Mouse (Mus musculus) limb, embryonic 11.5 days (tissue): Measurements from ENCODE around the gene 6030452D12Rik. TPM values are rescaled to one million over a fixed set of nuclear protein-coding genes. Genes with fewer than 3 reads are reported as not detected.

Experiments
- ATAC-seq: fragments of 200-750 bp; cut with Nextera tagmentation; 2 replicates; pipeline ENCODE4 v1.8.0; 2017; ENCODE audit warnings: low read depth; ENCODE audit not compliant: insufficient number of reproducible peaks, low FRiP score, low TSS enrichment
- DNase-seq: peaks from one replicate; pipeline ENCODE4 v3.0.0-alpha.2; 2015; ENCODE audit warnings: low spot score
- H3K27ac ChIP-seq: fragments of 300-500 bp; sonication (generic); replicated peaks from 2 replicates; pipeline ENCODE4 v1.5.1; 2014; ENCODE audit warnings: low read depth, mild to moderate bottlenecking, low read length
- H3K27me3 ChIP-seq: fragments of 300-500 bp; sonication (generic); 2 replicates; pipeline ENCODE4 v1.6.1; 2014; ENCODE audit warnings: mild to moderate bottlenecking, low read length, mixed read lengths; ENCODE audit not compliant: control insufficient read depth, insufficient read depth
- H3K36me3 ChIP-seq: fragments of 300-500 bp; sonication (generic); 2 replicates; pipeline ENCODE4 v1.6.1; 2014; ENCODE audit warnings: mild to moderate bottlenecking, low read length, moderate library complexity, mixed read lengths; ENCODE audit not compliant: control insufficient read depth, insufficient read depth
- H3K4me1 ChIP-seq: fragments of 300-500 bp; sonication (generic); 2 replicates; pipeline ENCODE4 v1.6.1; 2014; ENCODE audit warnings: low read length, mixed read lengths; ENCODE audit not compliant: control insufficient read depth, insufficient read depth
- H3K4me2 ChIP-seq: fragments of 300-500 bp; sonication (generic); 2 replicates; pipeline ENCODE4 v1.6.1; 2014; ENCODE audit warnings: low read depth, mild to moderate bottlenecking, moderate library complexity; ENCODE audit not compliant: severe bottlenecking
- H3K4me3 ChIP-seq: fragments of 300-500 bp; sonication (generic); 2 replicates; pipeline ENCODE4 v1.5.1; 2014; ENCODE audit warnings: low read depth, low read length
- H3K9ac ChIP-seq: fragments of 300-500 bp; sonication (generic); 2 replicates; pipeline ENCODE4 v1.6.1; 2014; ENCODE audit warnings: mild to moderate bottlenecking, low read length
- H3K9me3 ChIP-seq: fragments of 300-500 bp; sonication (generic); 2 replicates; pipeline ENCODE4 v1.6.1; 2016; ENCODE audit warnings: low read length; ENCODE audit not compliant: control insufficient read depth
- WGBS: fragments of 180-500 bp; shearing (Covaris S2); extraction: QIAGEN DNeasy Blood & Tissue Kit; methylation state at CpG from one replicate; pipeline ENCODE4 v1.1.7; 2014; 5-methylcytosine and 5-hydroxymethylcytosine counted together
- polyA plus RNA-seq: library from polyadenylated mRNA; unstranded; fragments of >200 nt; fragmentation: Nextera tagmentation; extraction: Ambion mirVana; gene quantifications from 2 replicates; pipeline ENCODE4 v1.2.1, GENCODE M21; 2014

The 6030452D12Rik gene
- polyA plus RNA-seq, 1 experiment from 2014 or later = not detected

DNA sequence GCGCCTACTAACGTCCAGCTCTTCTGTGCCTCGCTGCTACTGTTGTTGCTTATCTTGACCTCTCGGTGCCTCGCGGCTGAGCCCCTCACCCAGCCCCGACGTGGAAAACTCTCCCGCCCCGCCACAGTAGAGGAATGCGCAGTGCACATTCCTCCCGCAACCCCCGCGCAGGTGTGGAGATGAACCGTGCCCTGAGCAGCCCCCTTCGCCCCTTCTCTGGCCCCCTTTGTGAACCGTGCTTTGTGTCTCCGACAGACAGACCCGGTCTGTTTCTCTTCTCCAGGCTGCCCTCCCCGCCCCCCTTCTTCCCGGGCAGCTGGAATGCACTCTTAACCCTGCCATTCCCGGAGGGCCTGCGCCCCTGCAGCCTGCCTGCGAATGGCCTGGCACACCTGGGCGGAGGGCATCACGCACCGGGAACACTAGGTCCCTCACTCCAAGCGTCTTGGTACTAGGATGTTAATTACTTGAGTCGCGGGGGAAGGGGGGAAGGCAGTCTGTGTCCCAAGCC, 11.3 kb downstream of the 6030452D12Rik start:
- H3K36me3 ChIP-seq = no peaks in the 10 kb centered on the region
- peak; percentile 59 for ATAC-seq

DNA sequence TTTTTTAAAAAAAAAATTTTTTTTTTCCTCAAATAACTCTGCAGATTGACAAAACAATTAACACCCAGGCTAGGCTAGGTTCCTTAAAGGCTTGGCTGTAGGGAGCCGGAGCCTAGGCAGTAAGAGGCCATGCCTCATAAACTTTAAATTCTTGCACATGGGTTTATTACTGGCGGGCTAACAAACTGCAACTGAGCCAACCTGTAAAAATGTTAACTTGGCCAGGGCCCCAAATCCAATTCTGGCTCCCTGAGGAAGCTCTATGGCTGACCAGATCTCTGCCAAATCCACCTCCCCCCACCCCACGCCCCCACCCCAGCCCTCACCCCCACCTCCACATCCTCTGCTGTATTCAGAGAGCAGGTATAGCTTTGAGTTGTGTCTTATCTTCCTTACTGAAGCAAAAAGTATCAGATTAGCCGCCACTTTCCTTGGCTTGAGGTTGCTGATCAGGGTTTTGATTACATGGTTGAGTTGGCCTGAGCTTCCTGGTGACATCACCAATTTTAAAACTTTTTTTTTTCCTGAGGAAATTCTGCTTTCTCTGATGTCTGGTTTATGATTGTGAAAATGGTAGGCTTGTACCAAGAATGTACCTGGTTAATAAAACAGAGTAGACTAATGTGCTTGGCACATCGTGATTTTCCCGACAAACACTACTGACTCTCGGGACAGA, 12.3 kb downstream of the 6030452D12Rik start:
- peak overlapping the region; percentile 91 for H3K27ac ChIP-seq

More for the DNA sequence above, 11.3 kb downstream of the 6030452D12Rik start:
- Histone ChIP-seq H3K9me3 (no peaks in the 10 kb centered on the region), H3K27ac (peak overlapping the region; percentile 91), H3K27me3 (0 out of 2 replicates have a peak, but pooled peaks cover 3% of the 10 kb centered on the region), H3K4me1 (peaks cover 34% of the 10 kb centered on the region), H3K9ac (peak overlapping the region; percentile 73), H3K4me2 (peak overlapping the region; percentile 68), H3K4me3 (peak overlapping the region; percentile 51)
- DNase-seq = peak; percentile 82
- WGBS = 1% methylated on average over 30 of the region's 30 CpGs

DNA sequence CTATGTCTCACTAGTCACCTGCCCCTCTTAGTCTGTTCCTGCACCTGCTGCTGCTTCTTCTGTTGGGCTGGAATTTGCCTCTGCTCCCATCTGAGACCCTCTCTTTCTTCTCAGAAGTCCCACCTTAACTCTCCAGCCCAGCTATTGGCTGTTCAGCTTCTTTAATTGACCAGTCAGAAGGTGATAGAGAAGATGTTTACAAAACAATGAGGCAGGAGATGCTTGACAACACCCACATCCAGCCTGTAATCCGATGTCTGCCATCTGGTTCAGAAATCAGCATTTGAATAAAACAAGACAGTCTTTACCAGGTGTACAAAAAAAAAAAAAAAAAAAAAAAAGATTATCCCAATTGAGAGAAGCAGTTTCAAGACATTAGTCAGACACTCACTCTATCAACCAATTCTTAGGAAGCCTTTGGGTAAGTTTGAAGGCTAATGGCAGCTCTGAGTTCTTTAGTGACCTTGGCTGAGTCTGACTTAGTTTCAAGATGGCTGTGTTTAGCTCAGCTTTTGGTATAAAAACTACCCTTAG, 15.7 kb downstream of the 6030452D12Rik start:
- Histone ChIP-seq H3K4me3 (no peak overlapping the region), H3K9ac (no peak overlapping the region), H3K27me3 (0 out of 2 replicates have a peak, but pooled peaks cover 1% of the 10 kb centered on the region), H3K4me2 (no peak overlapping the region), H3K9me3 (no peaks in the 10 kb centered on the region), H3K27ac (no peak overlapping the region), H3K36me3 (no peaks in the 10 kb centered on the region), H3K4me1 (peaks cover 20% of the 10 kb centered on the region)
- DNase-seq (no peak), ATAC-seq (no peak)
- WGBS = 20% methylated on average over 1 of the region's 1 CpGs

More for the DNA sequence above, 12.3 kb downstream of the 6030452D12Rik start:
- WGBS = 28% methylated on average over 7 of the region's 7 CpGs
- Histone ChIP-seq H3K9ac (peak overlapping the region; percentile 73; the same call in 1 of the 2 replicates), H3K4me2 (peak overlapping the region; percentile 68), H3K9me3 (no peaks in the 10 kb centered on the region), H3K4me1 (peaks cover 30% of the 10 kb centered on the region), H3K27me3 (0 out of 2 replicates have a peak, but pooled peaks cover 3% of the 10 kb centered on the region), H3K4me3 (peak overlapping the region; percentile 51), H3K36me3 (no peaks in the 10 kb centered on the region)
- no peak for DNase-seq
- ATAC-seq = no peak

DNA sequence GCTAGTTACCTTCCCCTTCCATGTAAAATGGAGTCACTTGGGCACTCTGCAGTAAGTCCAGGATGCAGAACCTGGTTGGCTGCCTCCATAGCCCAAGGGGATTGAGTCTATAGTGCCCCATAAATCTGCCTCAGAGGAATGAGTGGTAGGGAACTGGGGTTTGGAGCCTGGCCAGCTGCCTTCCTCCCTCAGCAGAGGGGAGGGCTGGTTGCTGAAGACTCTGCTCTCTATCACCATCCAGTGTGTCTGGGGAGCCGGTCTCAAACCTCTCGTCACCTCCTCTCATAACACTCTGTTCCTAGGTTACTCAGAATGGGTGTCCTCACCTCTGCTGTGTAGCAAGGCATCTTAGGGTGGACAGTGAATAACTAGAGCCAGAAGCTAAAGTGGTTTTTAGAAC, 16.3 kb downstream of the 6030452D12Rik start:
- ATAC-seq = peak; percentile 33; the same call in 1 of the 2 replicates
- H3K4me2 ChIP-seq = no peak overlapping the region
- H3K27ac ChIP-seq = no peak overlapping the region
- H3K4me1 ChIP-seq = peaks cover 20% of the 10 kb centered on the region
- no peaks in the 10 kb centered on the region for H3K36me3 ChIP-seq
- H3K9ac ChIP-seq = no peak overlapping the region
- no peak overlapping the region for H3K4me3 ChIP-seq
- DNase-seq = peak; percentile 48
- WGBS = 24% methylated on average over 2 of the region's 2 CpGs
- H3K27me3 ChIP-seq = no peaks in the 10 kb centered on the region
- no peaks in the 10 kb centered on the region for H3K9me3 ChIP-seq

DNA sequence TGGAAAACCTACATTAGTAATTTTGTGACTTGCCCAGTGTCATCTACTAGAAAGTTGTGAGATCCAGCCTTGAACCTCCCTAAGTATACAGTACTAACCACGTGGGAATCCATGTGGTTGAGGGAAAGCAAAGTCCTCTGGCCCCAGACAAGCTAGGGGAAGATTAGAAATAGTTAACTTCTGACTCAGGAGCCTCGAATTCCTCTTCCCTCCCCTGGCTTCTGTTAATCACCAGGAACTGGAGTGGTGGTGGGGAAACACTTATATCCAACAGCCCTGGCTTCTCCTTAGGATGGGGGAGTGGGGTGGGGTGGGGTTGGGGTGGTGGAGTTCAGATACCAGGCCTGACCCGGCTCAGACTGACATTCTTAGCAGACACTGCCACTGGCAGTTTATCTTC, 18.4 kb downstream of the 6030452D12Rik start:
- no peak overlapping the region for H3K27ac ChIP-seq
- H3K36me3 ChIP-seq = no peaks in the 10 kb centered on the region

DNA sequence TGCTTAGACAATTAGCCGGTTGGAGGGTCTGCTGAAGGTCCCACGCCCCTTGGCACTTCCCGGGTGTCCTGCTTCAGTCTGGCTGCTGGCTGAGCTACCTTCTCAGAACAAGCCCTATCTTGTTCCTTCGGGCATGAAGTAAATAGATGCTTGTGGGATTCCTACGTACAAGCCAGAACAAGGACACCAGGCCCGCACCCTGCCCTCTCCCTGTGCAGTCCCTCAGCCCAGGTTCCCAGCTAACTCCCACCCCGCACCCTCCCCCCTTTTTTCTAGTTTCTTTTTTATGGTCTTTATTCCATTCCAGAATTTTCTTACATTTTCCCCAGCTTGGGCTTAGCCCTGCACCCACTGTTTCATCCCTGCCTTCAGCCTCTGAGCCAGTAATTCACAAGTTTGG, 20.3 kb downstream of the 6030452D12Rik start:
- Histone ChIP-seq H3K36me3 (no peaks in the 10 kb centered on the region), H3K27me3 (no peaks in the 10 kb centered on the region), H3K9ac (no peak overlapping the region), H3K9me3 (no peaks in the 10 kb centered on the region), H3K27ac (no peak overlapping the region), H3K4me1 (peaks cover 19% of the 10 kb centered on the region), H3K4me3 (no peak overlapping the region), H3K4me2 (no peak overlapping the region)
- no peak for DNase-seq
- no peak for ATAC-seq
- 77% methylated on average over 7 of the region's 7 CpGs for WGBS

More for the DNA sequence above, 18.4 kb downstream of the 6030452D12Rik start:
- no peak overlapping the region for H3K9ac ChIP-seq
- DNase-seq (no peak), ATAC-seq (peak; percentile 41; the same call in 1 of the 2 replicates)
- H3K4me2 ChIP-seq = no peak overlapping the region
- H3K4me3 ChIP-seq = no peak overlapping the region
- no peaks in the 10 kb centered on the region for H3K9me3 ChIP-seq
- peaks cover 19% of the 10 kb centered on the region for H3K4me1 ChIP-seq
- WGBS = 10% methylated on average over 3 of the region's 3 CpGs
- no peaks in the 10 kb centered on the region for H3K27me3 ChIP-seq

DNA sequence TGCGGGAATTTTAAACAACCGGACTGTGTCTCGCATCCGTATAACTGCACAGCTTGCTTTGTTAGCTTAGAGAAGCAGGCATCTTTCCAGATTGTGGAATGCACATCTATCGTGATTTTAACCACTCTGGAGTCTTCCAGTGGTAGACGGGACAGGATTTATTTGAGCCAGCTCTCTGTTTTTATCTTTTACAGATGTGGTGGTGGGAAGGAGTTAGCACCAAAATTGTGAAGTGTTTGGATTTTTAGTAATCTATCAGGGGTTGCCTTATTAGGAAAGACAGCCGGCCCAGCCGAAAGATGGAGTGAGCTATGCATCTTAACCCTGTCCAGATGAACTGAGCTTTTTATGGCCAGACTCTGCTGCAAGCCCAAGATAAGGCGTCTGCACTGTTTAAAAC, 21.5 kb downstream of the 6030452D12Rik start:
- H3K36me3 ChIP-seq = no peaks in the 10 kb centered on the region
- peaks cover 11% of the 10 kb centered on the region for H3K4me1 ChIP-seq
- H3K27ac ChIP-seq = no peak overlapping the region
- no peaks in the 10 kb centered on the region for H3K27me3 ChIP-seq
- H3K4me3 ChIP-seq = no peak overlapping the region
- no peak overlapping the region for H3K4me2 ChIP-seq
- H3K9ac ChIP-seq = no peak overlapping the region
- 26% methylated on average over 9 of the region's 9 CpGs for WGBS
- ATAC-seq = no peak
- no peaks in the 10 kb centered on the region for H3K9me3 ChIP-seq
- no peak for DNase-seq

DNA sequence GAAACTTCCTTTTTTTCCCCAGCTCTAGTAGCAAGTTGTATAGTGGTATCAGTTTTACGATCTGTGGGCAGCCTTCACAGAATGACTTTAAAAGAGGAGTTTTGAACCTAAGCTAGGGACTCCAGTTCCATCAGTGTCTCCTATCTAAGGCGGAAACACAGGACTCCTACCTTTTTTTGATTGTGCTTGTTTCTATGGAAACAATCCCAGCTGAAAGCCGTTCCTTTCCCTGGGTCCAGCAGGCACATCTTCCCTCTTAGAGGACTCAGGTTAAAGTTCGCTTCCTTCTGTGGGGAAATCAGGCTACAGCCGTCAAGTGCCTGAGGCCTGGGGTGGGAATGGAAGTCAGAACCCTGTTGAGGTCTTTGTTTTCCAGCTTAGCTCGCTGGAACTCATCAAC, 26.4 kb downstream of the 6030452D12Rik start:
- Histone ChIP-seq H3K36me3 (peaks cover 3% of the 10 kb centered on the region; the same call in 1 of the 2 replicates), H3K4me3 (no peak overlapping the region), H3K4me1 (peaks cover 3% of the 10 kb centered on the region; the same call in 1 of the 2 replicates), H3K27me3 (no peaks in the 10 kb centered on the region), H3K4me2 (no peak overlapping the region), H3K27ac (no peak overlapping the region), H3K9ac (no peak overlapping the region), H3K9me3 (no peaks in the 10 kb centered on the region)
- no peak for DNase-seq
- no peak for ATAC-seq
- 44% methylated on average over 6 of the region's 6 CpGs for WGBS
